Mouse (Mus musculus): ENCODE results near the gene Bpifa3.
"Not testable (repeated sequence)": the region's sequence is repeated elsewhere in the genome, so short reads cannot be mapped to it uniquely, and the experiment has no call there.

The Bpifa3 gene

GRCm38 (mm10) chr2:154130120-154130519 lies at the start of gene Bpifa3:
Gene Bpifa3 (plus strand): TSS chr2:154130336.
- DNase-seq (ENCODE audit: inconsistent ontology term), result no peak

DNA sequence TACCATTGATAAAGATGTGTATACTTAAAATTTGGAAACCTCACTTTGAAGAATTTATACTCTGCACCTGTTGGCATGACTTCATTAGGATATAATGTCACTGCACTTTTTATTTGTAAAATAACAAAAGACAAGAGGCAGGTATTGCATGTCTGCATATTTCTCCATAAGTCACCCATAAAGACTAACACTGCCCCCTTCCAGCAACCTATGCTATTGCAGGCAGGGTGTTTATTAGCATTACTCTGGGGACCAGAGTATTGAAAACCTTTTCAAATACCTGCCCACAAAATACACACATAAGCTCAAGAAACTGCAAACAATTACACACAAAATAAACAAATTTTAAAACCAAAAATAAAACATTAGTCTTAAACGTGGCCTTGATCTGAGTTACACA lies 32.4 kb upstream of the Bpifa3 start:
- DNase-seq (ENCODE audit: inconsistent ontology term), result no peak

GRCm38 (mm10) chr2:154117381-154117780 lies 12.8 kb upstream of the Bpifa3 start:
- DNase-seq (ENCODE audit: inconsistent ontology term), result no peak

- DNase-seq (ENCODE audit: inconsistent ontology term), result no peak
Measured at GRCm38 (mm10) chr2:154142580-154142979, 12.4 kb downstream of the Bpifa3 start, which contains the start of gene Bpifa1. Gene Bpifa1 (plus strand): TSS chr2:154142880.

- no peak for DNase-seq (ENCODE audit: inconsistent ontology term)
Measured at GRCm38 (mm10) chr2:154143735-154144134, 13.6 kb downstream of the Bpifa3 start.

- no peak for DNase-seq (ENCODE audit: inconsistent ontology term)
Measured at GRCm38 (mm10) chr2:154147496-154147895, 17.4 kb downstream of the Bpifa3 start.

DNA sequence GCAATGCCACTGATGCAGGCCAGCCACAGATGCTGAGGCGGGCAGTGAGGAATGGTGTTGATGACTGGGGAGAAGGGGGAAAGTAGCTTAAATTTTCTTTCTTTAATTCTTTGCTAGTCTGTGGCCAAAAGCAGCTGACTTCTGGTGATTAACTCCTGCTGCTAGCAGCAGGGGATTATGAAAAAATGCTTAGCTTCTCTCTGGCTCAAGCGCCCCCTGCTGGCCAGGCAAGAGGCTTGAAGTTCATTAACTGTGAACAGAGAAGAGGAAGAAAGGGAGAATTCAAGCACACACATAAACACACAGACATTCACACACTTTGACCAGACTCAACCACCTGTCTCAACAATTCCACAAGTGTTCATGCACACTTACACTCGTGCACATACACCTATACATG lies 28.3 kb downstream of the Bpifa3 start:
- DNase-seq (ENCODE audit: inconsistent ontology term), result peak; percentile 17

DNA sequence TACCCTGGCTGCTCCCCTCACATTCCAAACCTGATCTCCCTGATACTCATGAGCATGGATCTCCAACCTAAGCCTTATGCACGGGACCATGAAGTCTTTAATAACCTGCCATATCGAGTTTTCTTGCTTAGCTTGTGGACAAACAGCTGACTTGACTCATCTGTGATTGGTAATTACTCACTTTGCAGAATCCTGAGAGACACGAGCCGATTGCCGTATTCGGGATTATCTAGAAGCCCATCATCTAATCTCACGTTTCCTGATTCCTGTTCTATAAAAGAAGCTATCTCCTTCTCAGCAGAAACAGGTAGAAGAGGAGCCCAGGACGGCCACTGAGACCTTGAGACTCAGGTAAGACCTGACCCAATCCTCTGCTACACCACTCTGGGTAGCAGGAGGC lies 32.2 kb downstream of the Bpifa3 start, which contains the start of gene Bpifa5:
Gene Bpifa5, plus strand, starts transcription at position 301 of the 400 bp plus-strand sequence.
- no peak for DNase-seq (ENCODE audit: inconsistent ontology term)

- no peak for DNase-seq (ENCODE audit: inconsistent ontology term)
Measured at GRCm38 (mm10) chr2:154163306-154163705, 33.2 kb downstream of the Bpifa3 start.

DNA sequence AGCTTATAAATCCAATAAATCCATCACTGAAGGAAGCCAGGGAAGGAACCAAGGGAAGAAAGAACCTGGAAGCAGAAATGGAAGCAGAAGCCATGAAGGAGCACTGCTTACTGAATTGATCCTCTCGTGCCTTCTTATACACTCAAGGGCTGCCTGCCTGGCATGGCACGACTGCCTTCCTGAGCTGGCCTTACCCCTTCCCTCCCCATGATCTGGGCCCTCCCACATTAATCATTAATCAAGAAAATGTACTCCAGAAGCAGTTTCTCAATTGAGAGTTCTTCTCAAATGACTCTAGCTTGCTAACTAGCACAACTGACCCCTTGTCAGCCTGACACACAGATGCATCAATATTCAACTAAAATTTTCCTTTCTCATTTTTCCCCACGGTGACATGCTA lies 39.0 kb downstream of the Bpifa3 start:
- no peak for DNase-seq (ENCODE audit: inconsistent ontology term)

DNA sequence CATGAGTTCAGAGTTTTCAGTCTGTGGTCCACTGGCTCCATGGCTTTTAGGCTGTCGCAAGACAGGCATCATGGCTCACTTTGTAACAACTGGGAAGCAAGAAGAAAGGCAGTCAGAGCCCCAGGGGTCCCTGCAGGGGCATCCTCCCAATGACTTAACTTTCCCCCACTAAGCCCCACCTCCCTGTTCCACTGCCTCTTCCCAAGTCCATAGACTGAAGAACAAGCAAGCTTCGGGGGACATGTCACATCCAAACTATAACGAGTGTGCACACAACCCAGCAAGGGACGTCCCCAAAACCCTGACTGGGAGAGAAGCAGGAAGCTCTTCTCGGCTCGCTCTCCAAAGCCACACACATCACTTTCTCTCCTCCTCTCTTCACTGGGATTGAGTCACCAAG lies 41.5 kb downstream of the Bpifa3 start:
- no peak for DNase-seq (ENCODE audit: inconsistent ontology term)

- DNase-seq (ENCODE audit: inconsistent ontology term), result peak; percentile 8
Measured at GRCm38 (mm10) chr2:154173313-154173712, 43.2 kb downstream of the Bpifa3 start.

DNA sequence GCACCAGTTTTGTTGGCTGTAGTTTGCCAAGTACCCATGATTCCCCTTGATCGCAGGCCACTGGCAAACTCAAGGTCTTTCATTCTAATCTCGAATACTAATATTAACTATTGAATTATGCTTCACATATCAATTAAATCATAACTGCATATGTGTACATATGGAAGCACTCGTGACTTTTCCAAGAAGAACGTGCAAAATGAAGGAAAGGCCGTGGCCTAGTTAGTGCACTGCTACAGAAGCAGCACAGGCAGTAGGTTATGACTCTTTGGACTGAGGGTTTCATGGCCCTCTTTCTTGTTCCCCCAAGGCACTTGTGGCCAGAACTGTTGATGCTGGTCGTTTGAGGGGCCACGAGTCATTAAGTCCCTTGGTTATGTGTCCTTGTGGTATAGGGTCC lies 51.8 kb downstream of the Bpifa3 start:
- DNase-seq (ENCODE audit: inconsistent ontology term), result not testable (repeated sequence)

DNA sequence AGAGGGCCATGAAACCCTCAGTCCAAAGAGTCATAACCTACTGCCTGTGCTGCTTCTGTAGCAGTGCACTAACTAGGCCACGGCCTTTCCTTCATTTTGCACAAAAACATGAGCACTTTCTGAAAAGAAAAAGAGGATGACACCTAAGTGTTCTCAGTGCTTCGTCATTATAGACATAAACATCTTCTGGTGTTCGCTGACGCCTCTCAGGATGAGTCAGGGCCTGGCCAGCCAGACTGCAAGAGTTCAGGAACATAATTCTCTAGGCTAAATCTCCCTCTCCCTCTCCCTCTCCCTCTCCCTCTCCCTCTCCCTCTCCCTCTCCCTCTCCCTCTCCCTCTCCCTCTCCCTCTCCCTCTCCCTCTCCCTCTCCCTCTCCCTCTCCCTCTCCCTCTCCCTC lies 52.9 kb downstream of the Bpifa3 start:
- DNase-seq (ENCODE audit: inconsistent ontology term), result not testable (repeated sequence)

- no peak for DNase-seq (ENCODE audit: inconsistent ontology term)
Measured at GRCm38 (mm10) chr2:154185319-154185718, 55.2 kb downstream of the Bpifa3 start.

- DNase-seq (ENCODE audit: inconsistent ontology term), result no peak
Measured at GRCm38 (mm10) chr2:154185748-154186147, 55.6 kb downstream of the Bpifa3 start.

GRCm38 (mm10) chr2:154187468-154187867 lies 57.3 kb downstream of the Bpifa3 start:
- DNase-seq (ENCODE audit: inconsistent ontology term), result no peak
